In the genomic region with DNA sequence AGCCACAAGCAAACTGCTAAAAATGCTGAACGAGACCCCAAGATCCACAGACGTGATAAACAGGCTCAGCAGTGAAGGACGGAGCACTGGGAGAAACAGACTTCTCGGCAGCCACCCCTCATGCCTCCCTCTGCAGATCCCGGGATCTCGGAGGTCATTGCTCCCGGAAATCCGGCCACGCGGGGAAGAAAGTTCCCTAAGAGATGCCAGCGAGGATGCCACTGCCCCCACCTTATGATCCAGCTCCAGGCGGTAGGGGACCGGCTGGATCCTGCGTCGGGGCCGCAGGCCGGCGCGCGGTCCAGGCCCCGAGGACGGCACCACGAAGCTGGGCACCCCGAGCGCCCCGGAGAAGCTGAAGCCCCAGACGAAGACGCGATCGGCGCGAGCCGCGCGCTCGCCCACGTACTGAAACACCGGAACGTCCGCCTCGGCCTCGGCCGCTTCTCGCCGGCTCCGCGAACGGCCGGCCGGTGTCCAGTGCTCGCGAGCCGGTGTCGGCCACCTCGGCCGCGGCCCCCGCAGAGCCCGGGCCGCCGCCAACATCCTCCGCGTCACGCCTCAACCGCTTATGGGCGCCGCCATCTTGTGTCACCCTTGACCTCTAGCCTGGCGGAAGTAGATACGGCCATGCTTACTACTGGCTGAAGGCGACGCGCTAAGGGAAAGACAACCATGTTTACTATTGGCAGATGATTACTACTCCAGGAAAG, we compare ENCODE assay signal across 8 mouse cellular contexts. TPM values are rescaled to one million over a fixed set of nuclear protein-coding genes. Genes with fewer than 3 reads are reported as not detected.
A peak's percentile ranks its signal among the peaks of the same experiment; 100 is the strongest.
DNase-seq lines count a peak whose midpoint lies in the region; ATAC-seq lines count a peak whose summit lies in the region.

Rcc1l (minus strand) TSS at position 606 of the 713 bp plus-strand sequence.

- intact Hi-C loops in gastrocnemius, postnatal 14 days (cut with DNase I; ENCODE audit: low total_unique reads): loop anchor here (5.0 kb wide), 1 partner anchor 166 kb away; no protein-coding TSS in a partner anchor
- intact Hi-C loops in left cerebral cortex, postnatal 10 days (cut with DNase I): no loop called here

- peak; percentile 95 for DNase-seq in adipocyte (ENCODE audit: low spot score)
- peak; percentile 96 for DNase-seq in embryo, embryonic 10 days (ENCODE audit: low spot score)
- DNase-seq in gastrocnemius, postnatal 14 days: peak; percentile 84
- DNase-seq in left cerebral cortex, postnatal 10 days (ENCODE audit: extremely low spot score in 1 of 2, low spot score in 2 of 2): peak; percentile 87 to 89
- peak; percentile 84 for DNase-seq in right cerebral cortex, postnatal 25 days
- DNase-seq in urinary bladder, postnatal 4 days (ENCODE audit: low spot score in 2 of 2): peak; percentile 75 to 85

- peak; percentile 97 for ATAC-seq in inflammation-experienced regulatory T-cells, adult 6 months
- peak; percentile 77 for ATAC-seq in megakaryocyte-erythroid progenitor cell, adult 5-6 weeks (replicated peaks; ENCODE audit: low FRiP score, low TSS enrichment, poor library complexity, severe bottlenecking)

RNA-seq across cellular contexts. Expression of gene Rcc1l, which starts in this region (rescaled TPM):
- total RNA-seq in gastrocnemius, postnatal 14 days (2021): 10 to 100 TPM; 13.9 to 18.3 TPM
- polyA plus RNA-seq in inflammation-experienced regulatory T-cells, adult 6 months (2017; shearing (Covaris generic)): 1 to 10 TPM; 2.1 to 3.9 (median 2.2) TPM
- total RNA-seq in left cerebral cortex, postnatal 10 days (2021): 10 to 100 TPM; 18.4 to 21.1 TPM
- 28.5 and 44.3 TPM in 2 replicates for total RNA-seq in megakaryocyte-erythroid progenitor cell, adult 5-6 weeks (2014; fragmentation: Nextera tagmentation)
- 8.8 and 9.8 TPM in 2 replicates for total RNA-seq in megakaryocyte-erythroid progenitor cell, adult 5-6 weeks (2017)

Comparison
In these comparisons a context has a peak if more than half of its experiments do, and no peak if none do; other contexts are left out.
1. Peak in every context shown above with its lines: DNase-seq and ATAC-seq.